ENCODE assay signal across 10 mouse cellular contexts in the genomic region with DNA sequence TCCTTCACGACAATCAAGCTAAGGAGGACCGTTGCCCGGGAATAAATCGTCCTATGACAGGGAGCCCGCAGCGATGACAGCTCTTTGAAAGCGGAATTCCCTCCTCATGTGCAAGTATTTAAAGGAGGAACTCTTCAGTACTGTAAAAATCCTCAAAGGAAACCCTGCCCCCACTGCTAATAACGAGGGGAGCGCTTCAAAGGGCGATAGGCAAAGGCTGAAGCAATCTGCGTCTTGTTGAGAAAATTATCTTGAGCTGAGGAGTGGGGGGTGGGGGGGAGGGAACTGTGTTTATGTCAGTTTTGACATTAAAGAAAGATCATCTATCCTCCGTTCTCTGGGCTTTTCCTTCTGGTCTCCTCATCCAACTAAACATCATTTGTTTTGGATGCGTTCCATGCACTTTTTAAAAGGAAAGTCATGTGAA.
DNase-seq lines count a peak whose midpoint lies in the region; ATAC-seq and TF ChIP-seq lines count a peak whose summit lies in the region.
"Had no signal": no experiment of that assay in that cellular context is flagged by ENCODE, and none has a peak within 500 bp of the region (broad histone marks: within the 10 kb centered on the region; RNA-seq: fewer than 3 reads in every experiment).

No protein-coding gene starts in this region.

- peak overlapping the region; percentile 49 for H3K4me2 ChIP-seq in lung, embryonic 14.5 days
- H3K4me2 ChIP-seq in limb, embryonic 12.5 days = peak overlapping the region; percentile 36
- H3K4me2 ChIP-seq in stomach, embryonic 14.5 days (replicated peaks; ENCODE audit: low read depth, low read length) = peak overlapping the region; percentile 7; the same call in 1 of the 2 replicates

- peak overlapping the region; percentile 15; the same call in 1 of the 2 replicates for H3K4me3 ChIP-seq in lung, embryonic 14.5 days (ENCODE audit: low read depth, low read length)
- H3K4me3 ChIP-seq in limb, embryonic 12.5 days (replicated peaks) = no peak overlapping the region
- no peak overlapping the region for H3K4me3 ChIP-seq in stomach, embryonic 14.5 days (ENCODE audit: low read depth, low read length)

- DNase-seq in adrenal gland, adult 2 months = peak; percentile 14
- no peak for DNase-seq in adrenal gland, postnatal 4 days (ENCODE audit: low spot score in 2 of 2)
- DNase-seq in lung, embryonic 14.5 days = peak; percentile 87
- no peak for DNase-seq in lung, adult 18-20 months
- no peak for DNase-seq in gastrocnemius, adult 18-20 months (ENCODE audit: low spot score)
- no peak for DNase-seq in urinary bladder, postnatal 14 days (ENCODE audit: low spot score)
- DNase-seq: cerebellum, adult 2 months; right cerebral cortex, postnatal 14 days had no signal

- no peak overlapping the region for H3K9ac ChIP-seq in lung, embryonic 14.5 days
- no peak overlapping the region for H3K9ac ChIP-seq in limb, embryonic 12.5 days (replicated peaks)
- no peak overlapping the region for H3K9ac ChIP-seq in stomach, embryonic 14.5 days (replicated peaks; ENCODE audit: low read depth, low read length)

- H3K36me3 ChIP-seq in lung, embryonic 14.5 days (ENCODE audit: insufficient read depth) = no peaks in the 10 kb centered on the region
- H3K36me3 ChIP-seq in limb, embryonic 12.5 days = peaks cover 7% of the 10 kb centered on the region; the same call in 1 of the 2 replicates
- H3K36me3 ChIP-seq in stomach, embryonic 14.5 days (ENCODE audit: control insufficient read depth, insufficient read depth, low read length) = no peaks in the 10 kb centered on the region

- peak; percentile 81 for ATAC-seq in lung, embryonic 14.5 days (ENCODE audit: insufficient read depth)
- no peak for ATAC-seq in limb, embryonic 12.5 days (ENCODE audit: insufficient number of reproducible peaks, insufficient read depth, low FRiP score, low TSS enrichment, low read depth)
- ATAC-seq in stomach, embryonic 14.5 days (ENCODE audit: insufficient number of reproducible peaks, insufficient read depth, low FRiP score, low read depth) = peak; percentile 53; the same call in 1 of the 2 replicates

- 2% methylated on average over 13 of the region's 13 CpGs for WGBS in lung, embryonic 14.5 days
- 11% methylated on average over 13 of the region's 13 CpGs for WGBS in limb, embryonic 12.5 days
- WGBS in stomach, embryonic 14.5 days = 4% methylated on average over 13 of the region's 13 CpGs

- H3K4me1 ChIP-seq in lung, embryonic 14.5 days (ENCODE audit: insufficient read depth) = peaks cover 21% of the 10 kb centered on the region
- peaks cover 13% of the 10 kb centered on the region for H3K4me1 ChIP-seq in limb, embryonic 12.5 days (replicated peaks)
- peaks cover 12% of the 10 kb centered on the region; the same call in 1 of the 2 replicates for H3K4me1 ChIP-seq in stomach, embryonic 14.5 days (ENCODE audit: control insufficient read depth, insufficient read depth, low read length)

- no peaks in the 10 kb centered on the region for H3K9me3 ChIP-seq in lung, embryonic 14.5 days (ENCODE audit: low read depth, low read length)
- no peaks in the 10 kb centered on the region for H3K9me3 ChIP-seq in limb, embryonic 12.5 days
- H3K9me3 ChIP-seq in stomach, embryonic 14.5 days (ENCODE audit: control insufficient read depth, low read depth, low read length) = no peaks in the 10 kb centered on the region

- H3K27ac ChIP-seq in lung, embryonic 14.5 days (ENCODE audit: low read depth) = peak overlapping the region; percentile 59
- no peak overlapping the region for H3K27ac ChIP-seq in limb, embryonic 12.5 days
- H3K27ac ChIP-seq in stomach, embryonic 14.5 days (ENCODE audit: low read length) = peak overlapping the region; percentile 49; the same call in 1 of the 2 replicates

- TF ChIP-seq CTCF in lung, embryonic 14.5 days (IDR thresholded peaks at IDR 0.05; ENCODE audit: low read depth) = no peak

- no peaks in the 10 kb centered on the region for H3K27me3 ChIP-seq in lung, embryonic 14.5 days (ENCODE audit: insufficient read depth, low read length)
- no peaks in the 10 kb centered on the region; the same call in 1 of the 2 replicates for H3K27me3 ChIP-seq in limb, embryonic 12.5 days
- no peaks in the 10 kb centered on the region for H3K27me3 ChIP-seq in stomach, embryonic 14.5 days (ENCODE audit: control insufficient read depth, insufficient read depth, low read length)

Comparison
In these comparisons a context has a peak if more than half of its experiments do, and no peak if none do; other contexts are left out.
1. DNase-seq: peak in adrenal gland, adult 2 months (single experiment) and lung, embryonic 14.5 days (single experiment); none in adrenal gland, postnatal 4 days (0 of 2), lung, adult 18-20 months (0 of 2), gastrocnemius, adult 18-20 months (single experiment) and urinary bladder, postnatal 14 days (single experiment).
2. Peak in every context shown above with its lines, with median percentiles within 50 percentile points of each other: H3K4me2 ChIP-seq.